Mouse (Mus musculus) hematopoietic stem cell, adult 5-6 weeks (primary cell): ENCODE measurements around the gene Scrt2. TPM values are rescaled to one million over a fixed set of nuclear protein-coding genes. Genes with fewer than 3 reads are reported as not detected.

Experiments used
- total RNA-seq: library from RNA; stranded (forward); fragments of 172-1452, 232-1000 nt; gene quantifications from 2 replicates; pipeline ENCODE4 v1.2.3, GENCODE M21; 2017

The Scrt2 gene
- total RNA-seq, 1 experiment from 2014 or later, result not detected

Other genes starting within 250 kb of the Scrt2 start
- gene Rspo4, start 238.6 kb upstream of the Scrt2 start, total RNA-seq, result not detected in 2 replicates
- gene Angpt4, start 170.3 kb upstream of the Scrt2 start, total RNA-seq, result not detected in 2 replicates
- 10.1 and 22.8 TPM in 2 replicates for gene Fam110a, start 101.3 kb upstream of the Scrt2 start, total RNA-seq
- 0.45 and 0.81 TPM in 2 replicates for gene Slc52a3, start 85.0 kb upstream of the Scrt2 start, total RNA-seq
- 13.4 and 16.3 TPM in 2 replicates for gene Srxn1, start 24.0 kb downstream of the Scrt2 start, total RNA-seq
- gene Tcf15, start 62.0 kb downstream of the Scrt2 start, total RNA-seq, result 4.3 and 10.6 TPM in 2 replicates
- gene Csnk2a1, start 145.3 kb downstream of the Scrt2 start, total RNA-seq, result 138 and 169 TPM in 2 replicates
- gene Tbc1d20, start 212.3 kb downstream of the Scrt2 start, total RNA-seq, result 26.0 and 28.6 TPM in 2 replicates